Comparison of ENCODE assay signal across 15 mouse cellular contexts in genomic region chr11:107913317-107913716, GRCm38 (mm10). TPM values are rescaled to one million over a fixed set of nuclear protein-coding genes. Genes with fewer than 3 reads are reported as not detected.
DNase-seq lines count a peak whose midpoint lies in the region; ATAC-seq and TF ChIP-seq lines count a peak whose summit lies in the region.
"Had no signal": no experiment of that assay in that cellular context is flagged by ENCODE, and none has a peak within 500 bp of the region (broad histone marks: within the 10 kb centered on the region; RNA-seq: fewer than 3 reads in every experiment).

No protein-coding gene starts in this region.

- no peaks in the 10 kb centered on the region for H3K36me3 ChIP-seq in intestine, postnatal 0 days (ENCODE audit: control insufficient read depth, insufficient read depth)
- no peaks in the 10 kb centered on the region for H3K36me3 ChIP-seq in intestine, embryonic 15.5 days
- H3K36me3 ChIP-seq: embryonic facial prominence, embryonic 12.5 days; heart, embryonic 13.5 days; lung, embryonic 15.5 days had no signal

- H3K4me2 ChIP-seq in intestine, postnatal 0 days (replicated peaks; ENCODE audit: low read depth) = no peak overlapping the region
- H3K4me2 ChIP-seq in intestine, embryonic 15.5 days (replicated peaks) = no peak overlapping the region
- H3K4me2 ChIP-seq: embryonic facial prominence, embryonic 12.5 days; heart, embryonic 13.5 days; lung, embryonic 15.5 days had no signal

- ATAC-seq in intestine, postnatal 0 days = no peak
- ATAC-seq in intestine, embryonic 15.5 days = no peak
- no peak for ATAC-seq in inflammation-experienced regulatory T-cells, adult 6 months

- no peak for DNase-seq in cerebellum, adult 2 months
- no peak for DNase-seq in cerebellum, adult 11-12 months
- DNase-seq in 3T3-L1 (ENCODE audit: low read depth, low spot score) = peak; percentile 5
- DNase-seq in brain, embryonic 14.5 days (ENCODE audit: low read depth) = no peak
- no peak for DNase-seq in spleen, postnatal 4 days (ENCODE audit: low spot score in 2 of 2)
- DNase-seq: adrenal gland, adult 8-10 months; gastrocnemius, postnatal 14 days; layer of hippocampus, adult 9-11 months had no signal

- 32% methylated on average over 3 of the region's 3 CpGs for WGBS in cerebellum, adult 2 months
- 48% methylated on average over 3 of the region's 3 CpGs for WGBS in intestine, postnatal 0 days
- 52% methylated on average over 3 of the region's 3 CpGs for WGBS in intestine, embryonic 15.5 days

- H3K27me3 ChIP-seq in cerebellum, adult 2 months (ENCODE audit: control insufficient read depth, insufficient read depth, low read length) = no peaks in the 10 kb centered on the region
- peaks cover 17% of the 10 kb centered on the region; the same call in 1 of the 2 replicates for H3K27me3 ChIP-seq in intestine, postnatal 0 days (replicated peaks; ENCODE audit: control insufficient read depth, insufficient read depth, low read length)
- H3K27me3 ChIP-seq in intestine, embryonic 15.5 days (replicated peaks) = peaks cover 17% of the 10 kb centered on the region

- H3K27ac ChIP-seq in cerebellum, adult 2 months (ENCODE audit: insufficient read depth, low read length) = no peak overlapping the region
- no peak overlapping the region for H3K27ac ChIP-seq in intestine, postnatal 0 days (ENCODE audit: low read depth, low read length)
- H3K27ac ChIP-seq in intestine, embryonic 15.5 days = no peak overlapping the region
- H3K27ac ChIP-seq: embryonic facial prominence, embryonic 12.5 days; heart, embryonic 13.5 days; lung, embryonic 15.5 days had no signal

- H3K9me3 ChIP-seq in intestine, postnatal 0 days (ENCODE audit: control insufficient read depth) = no peaks in the 10 kb centered on the region
- no peaks in the 10 kb centered on the region for H3K9me3 ChIP-seq in intestine, embryonic 15.5 days
- H3K9me3 ChIP-seq: lung, embryonic 15.5 days had no signal

- H3K4me1 ChIP-seq in cerebellum, adult 2 months (ENCODE audit: control insufficient read depth, insufficient read depth, low read length) = no peaks in the 10 kb centered on the region
- H3K4me1 ChIP-seq in intestine, postnatal 0 days (replicated peaks; ENCODE audit: control insufficient read depth, insufficient read depth, low read length) = no peaks in the 10 kb centered on the region
- H3K4me1 ChIP-seq in intestine, embryonic 15.5 days (replicated peaks) = peaks cover 6% of the 10 kb centered on the region; the same call in 1 of the 2 replicates

- H3K9ac ChIP-seq in intestine, postnatal 0 days (ENCODE audit: low read depth, low read length) = no peak overlapping the region
- no peak overlapping the region for H3K9ac ChIP-seq in intestine, embryonic 15.5 days
- H3K9ac ChIP-seq: embryonic facial prominence, embryonic 12.5 days; heart, embryonic 13.5 days; lung, embryonic 15.5 days had no signal

- no peak for TF ChIP-seq POLR2A in cerebellum, adult 2 months (IDR thresholded peaks at IDR 0.05; ENCODE audit: borderline replicate concordance, insufficient read depth, low read length)
- no peak for TF ChIP-seq POLR2A in brain, embryonic 14.5 days (IDR thresholded peaks at IDR 0.05; ENCODE audit: borderline replicate concordance, extremely low read depth, insufficient read depth, insufficient read length, poor library complexity, severe bottlenecking)

- peak overlapping the region; percentile 9 for H3K4me3 ChIP-seq in cerebellum, adult 2 months (replicated peaks; ENCODE audit: insufficient read depth, low read depth, low read length)
- H3K4me3 ChIP-seq in intestine, postnatal 0 days (ENCODE audit: low read depth, low read length) = no peak overlapping the region
- no peak overlapping the region for H3K4me3 ChIP-seq in intestine, embryonic 15.5 days (replicated peaks)
- H3K4me3 ChIP-seq: embryonic facial prominence, embryonic 12.5 days; heart, embryonic 13.5 days; lung, embryonic 15.5 days had no signal

- TF ChIP-seq CTCF in cerebellum, adult 2 months (IDR thresholded peaks at IDR 0.05; ENCODE audit: borderline replicate concordance, insufficient read depth, low read depth, low read length) = no peak
- peak; percentile 38 for TF ChIP-seq CTCF in intestine, postnatal 0 days (IDR thresholded peaks at IDR 0.05; ENCODE audit: low read depth)
- TF ChIP-seq CTCF in brain, embryonic 14.5 days (IDR thresholded peaks at IDR 0.05; ENCODE audit: borderline replicate concordance, extremely low read depth, insufficient read depth, insufficient read length) = peak; percentile 32; the same call in 1 of the 2 replicates

RNA-seq across cellular contexts. Expression of gene Cacng5, which starts 1.5 kb away (rescaled TPM):
- 25.7 and 30.1 TPM in 2 replicates for polyA plus RNA-seq in cerebellum, adult 2 months (2012; rRNA removed)
- polyA plus RNA-seq in intestine, postnatal 0 days (2015; fragmentation: Nextera tagmentation; extraction: Ambion mirVana) = 0.18 and 0.29 TPM in 2 replicates
- 0.63 and 0.76 TPM in 2 replicates for polyA plus RNA-seq in intestine, embryonic 15.5 days (2015; fragmentation: Nextera tagmentation; extraction: Ambion mirVana)
- 3.9 and 5.4 TPM in 2 replicates for polyA plus RNA-seq in brain, embryonic 14.5 days (2012; rRNA removed)
- not detected for polyA plus RNA-seq in inflammation-experienced regulatory T-cells, adult 6 months (2017; shearing (Covaris generic))
- polyA plus RNA-seq: thymus, postnatal 0 days had no signal
